Mouse (Mus musculus) brain, embryonic 14.5 days (tissue): ENCODE results near the gene Ntrk3.

ENCODE experiments used
- CTCF ChIP-seq: fragments of 200-500 bp; IDR thresholded peaks from 2 replicates; pipeline ENCODE4 v1.5.1; 2012; ENCODE audit warnings: inconsistent platforms, mild to moderate bottlenecking, moderate library complexity, borderline replicate concordance; ENCODE audit not compliant: insufficient read depth, insufficient read length; ENCODE audit errors: extremely low read depth
- POLR2A ChIP-seq: fragments of 200-500 bp; IDR thresholded peaks from 2 replicates; pipeline ENCODE4 v1.6.1; 2012; ENCODE audit warnings: mild to moderate bottlenecking, inconsistent platforms, borderline replicate concordance; ENCODE audit not compliant: poor library complexity, insufficient read depth, insufficient read length, severe bottlenecking; ENCODE audit errors: extremely low read depth

DNA sequence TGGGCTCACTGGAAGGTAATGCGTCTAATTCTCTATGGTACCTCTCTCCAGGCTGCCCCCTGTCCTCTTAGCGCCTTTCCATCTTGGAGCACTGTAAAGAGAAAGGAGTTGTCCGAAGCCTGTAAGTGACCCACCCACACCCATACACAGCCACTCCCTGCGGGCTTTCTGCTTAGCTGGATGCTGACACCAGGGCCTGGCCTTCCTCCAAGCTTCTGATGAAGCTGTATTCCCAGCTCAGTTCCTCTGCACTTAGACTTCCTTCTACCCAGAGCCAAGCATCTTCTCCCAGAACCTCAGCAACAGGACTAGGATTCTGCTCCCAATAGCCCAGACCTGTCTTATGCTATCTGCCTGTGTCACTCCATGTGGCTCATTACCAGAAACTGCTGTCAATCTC lies 114.1 kb downstream of the Ntrk3 start:
- no peak for TF ChIP-seq CTCF
- no peak for TF ChIP-seq POLR2A
